Mouse (Mus musculus) ES-Bruce4 (cell line): ENCODE results near the gene Gp1ba. TPM values are rescaled to one million over a fixed set of nuclear protein-coding genes. Genes with fewer than 3 reads are reported as not detected.

Experiments
- H3K27ac ChIP-seq: 2 replicates; pipeline ENCODE4 v1.5.1; 2012; ENCODE audit warnings: low read length, inconsistent platforms; ENCODE audit not compliant: insufficient read depth
- H3K27me3 ChIP-seq: 2 replicates; pipeline ENCODE4 v1.6.1; 2012; ENCODE audit warnings: mild to moderate bottlenecking, low read length, inconsistent platforms; ENCODE audit not compliant: control insufficient read depth, poor library complexity, insufficient read depth, severe bottlenecking
- H3K36me3 ChIP-seq: 2 replicates; pipeline ENCODE4 v1.6.1; 2012; ENCODE audit warnings: inconsistent platforms, mild to moderate bottlenecking, low read length, moderate library complexity; ENCODE audit not compliant: control insufficient read depth, poor library complexity, insufficient read depth, severe bottlenecking
- H3K4me1 ChIP-seq: one replicate; pipeline ENCODE4 v1.8.1; 2011; ENCODE audit warnings: low read length; ENCODE audit not compliant: control insufficient read depth, insufficient read depth
- H3K4me3 ChIP-seq: 2 replicates; pipeline ENCODE4 v1.5.1; 2011; ENCODE audit warnings: low read depth, mild to moderate bottlenecking, low read length
- H3K9ac ChIP-seq: 2 replicates; pipeline ENCODE4 v1.6.1; 2012; ENCODE audit warnings: low read depth, mild to moderate bottlenecking, inconsistent platforms; ENCODE audit not compliant: poor library complexity, severe bottlenecking
- H3K9me3 ChIP-seq: replicated peaks from 2 replicates; pipeline ENCODE4 v1.6.1; 2012; ENCODE audit warnings: mild to moderate bottlenecking, low read length, inconsistent platforms; ENCODE audit not compliant: control insufficient read depth, poor library complexity, insufficient read depth, severe bottlenecking
- CTCF ChIP-seq: IDR thresholded peaks from one replicate; pipeline ENCODE4 v1.8.1; 2011; ENCODE audit warnings: low read depth, low read length
- EP300 ChIP-seq: IDR thresholded peaks from 2 replicates; pipeline ENCODE4 v1.6.1; 2011; ENCODE audit warnings: low read depth, low read length; ENCODE audit not compliant: insufficient read depth
- POLR2A ChIP-seq: IDR thresholded peaks from one replicate; pipeline ENCODE4 v1.8.1; 2011; ENCODE audit warnings: low read length; ENCODE audit not compliant: insufficient read depth
- polyA plus RNA-seq: library from polyadenylated mRNA; stranded (reverse); fragments of >200 nt; gene quantifications from 2 replicates; pipeline ENCODE4 v1.2.4, GENCODE M21; 2011; ENCODE audit warnings: low read depth; ENCODE audit not compliant: missing spikeins, insufficient read depth, insufficient read length

The Gp1ba gene
- polyA plus RNA-seq, 1 experiment, result not detected

GRCm38 (mm10) chr11:70678576-70678975 is 39.7 kb downstream of the Gp1ba start:
- no peaks in the 10 kb centered on the region for H3K27me3 ChIP-seq
- no peaks in the 10 kb centered on the region for H3K9me3 ChIP-seq
- no peak for TF ChIP-seq EP300
- TF ChIP-seq CTCF, result no peak
- TF ChIP-seq POLR2A, result no peak
- H3K4me1 ChIP-seq, result peaks cover 6% of the 10 kb centered on the region
- no peak overlapping the region for H3K27ac ChIP-seq
- no peaks in the 10 kb centered on the region for H3K36me3 ChIP-seq
- no peak overlapping the region for H3K4me3 ChIP-seq
- no peak overlapping the region for H3K9ac ChIP-seq

GRCm38 (mm10) chr11:70679361-70679760 is 40.4 kb downstream of the Gp1ba start:
- no peaks in the 10 kb centered on the region for H3K9me3 ChIP-seq
- H3K27ac ChIP-seq, result no peak overlapping the region
- H3K27me3 ChIP-seq, result no peaks in the 10 kb centered on the region
- H3K4me3 ChIP-seq, result no peak overlapping the region
- TF ChIP-seq EP300 (no peak), POLR2A (no peak), CTCF (no peak)
- peaks cover 6% of the 10 kb centered on the region for H3K4me1 ChIP-seq
- no peaks in the 10 kb centered on the region for H3K36me3 ChIP-seq
- H3K9ac ChIP-seq, result no peak overlapping the region

DNA sequence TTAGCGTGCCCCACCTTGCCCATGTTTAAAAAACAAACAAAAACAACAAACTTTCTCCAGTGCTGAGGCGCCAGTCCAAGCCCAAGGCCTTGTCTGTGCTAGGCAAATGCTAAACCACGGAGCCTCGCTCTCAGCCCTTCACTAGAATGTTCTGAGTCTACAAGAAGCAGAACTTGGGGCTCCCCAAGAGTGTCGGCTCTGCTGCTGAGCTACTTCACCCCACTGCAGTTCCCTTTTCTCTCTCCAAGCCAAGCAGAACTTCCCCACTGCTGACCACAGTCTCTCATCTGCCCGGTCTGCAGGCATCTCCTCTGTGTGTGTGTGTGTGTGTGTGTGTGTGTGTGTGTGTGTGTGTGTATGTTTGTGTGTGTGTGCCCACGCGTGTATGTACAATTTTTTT is 41.0 kb downstream of the Gp1ba start:
- TF ChIP-seq POLR2A (no peak), CTCF (no peak), EP300 (no peak)
- Histone ChIP-seq H3K4me1 (peaks cover 6% of the 10 kb centered on the region), H3K27ac (no peak overlapping the region), H3K4me3 (no peak overlapping the region), H3K9me3 (no peaks in the 10 kb centered on the region), H3K36me3 (no peaks in the 10 kb centered on the region), H3K27me3 (no peaks in the 10 kb centered on the region), H3K9ac (no peak overlapping the region)

GRCm38 (mm10) chr11:70681170-70681569 is 42.2 kb downstream of the Gp1ba start:
- Histone ChIP-seq H3K9me3 (no peaks in the 10 kb centered on the region), H3K9ac (peak overlapping the region; percentile 48), H3K4me1 (peaks cover 6% of the 10 kb centered on the region), H3K4me3 (peak overlapping the region; percentile 17), H3K27ac (no peak overlapping the region), H3K27me3 (no peaks in the 10 kb centered on the region), H3K36me3 (no peaks in the 10 kb centered on the region)
- TF ChIP-seq CTCF, result no peak
- TF ChIP-seq EP300, result no peak
- TF ChIP-seq POLR2A, result no peak

DNA sequence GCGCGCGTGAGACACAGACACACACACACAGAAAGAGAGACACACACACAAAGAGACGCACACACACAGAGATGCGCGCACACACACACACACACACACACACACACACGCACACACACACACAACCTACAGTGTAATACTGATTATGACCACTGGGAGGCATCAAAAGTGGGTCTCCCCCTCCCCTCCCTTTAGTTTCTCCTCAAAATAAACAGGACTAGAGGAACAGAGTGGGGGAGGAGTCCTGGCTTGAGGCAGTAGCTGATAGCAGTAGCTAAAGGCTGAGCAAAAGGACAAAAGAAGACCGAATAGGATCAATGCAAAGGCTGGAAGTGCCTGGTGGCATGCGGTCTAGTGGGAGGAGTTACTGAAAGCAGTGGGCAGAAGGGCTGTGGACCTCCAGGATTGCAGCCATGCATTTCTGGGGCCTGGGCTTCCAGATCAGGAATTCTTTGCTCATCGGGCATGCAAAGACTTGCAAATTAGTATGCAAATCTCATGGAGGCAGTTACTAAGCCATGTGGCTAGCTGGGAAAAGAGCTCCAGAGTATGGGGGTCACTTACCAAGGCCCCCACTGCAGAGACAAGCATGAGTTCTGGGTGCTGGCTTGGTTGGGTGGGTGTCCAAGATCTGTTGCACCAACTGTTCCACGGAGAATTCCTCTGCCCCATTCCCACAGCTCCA is 43.1 kb downstream of the Gp1ba start:
- Histone ChIP-seq H3K4me1 (peaks cover 6% of the 10 kb centered on the region), H3K9ac (0 out of 2 replicates have a peak overlapping the region, but pooled peaks have one; percentile 48), H3K27ac (peak overlapping the region; percentile 40), H3K27me3 (no peaks in the 10 kb centered on the region), H3K4me3 (peak overlapping the region; percentile 30), H3K9me3 (no peaks in the 10 kb centered on the region), H3K36me3 (no peaks in the 10 kb centered on the region)
- TF ChIP-seq POLR2A, result no peak
- TF ChIP-seq EP300, result 0 out of 2 replicates have a peak, but pooled peaks have one; percentile 19
- peak; percentile 26 for TF ChIP-seq CTCF

DNA sequence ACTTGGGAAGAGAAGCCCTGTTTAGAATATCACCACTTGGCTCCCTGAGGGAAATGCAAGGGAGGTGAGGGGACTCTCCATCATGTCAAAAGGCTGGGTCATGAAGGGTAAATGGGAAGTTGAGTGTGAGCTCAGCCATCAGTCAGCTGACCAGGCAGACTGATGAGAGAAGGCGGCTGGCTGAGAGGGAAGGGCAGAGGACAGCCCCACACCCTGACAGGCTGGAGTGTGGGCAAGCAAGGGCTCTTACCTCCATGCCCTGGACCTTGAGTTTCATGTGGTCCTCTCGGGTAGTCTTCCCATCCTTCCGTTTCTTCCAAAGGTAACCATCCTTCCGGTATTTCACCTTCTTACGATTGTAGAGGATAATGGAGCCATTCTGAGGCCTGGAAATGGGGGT is 44.7 kb downstream of the Gp1ba start:
- no peak overlapping the region for H3K27ac ChIP-seq
- peaks cover 6% of the 10 kb centered on the region for H3K4me1 ChIP-seq
- no peak for TF ChIP-seq POLR2A
- no peak for TF ChIP-seq EP300
- TF ChIP-seq CTCF, result no peak

More for the DNA sequence above, 44.7 kb downstream of the Gp1ba start:
- Histone ChIP-seq H3K36me3 (no peaks in the 10 kb centered on the region), H3K9ac (no peak overlapping the region), H3K9me3 (no peaks in the 10 kb centered on the region), H3K27me3 (no peaks in the 10 kb centered on the region), H3K4me3 (no peak overlapping the region)
